Mouse (Mus musculus): ENCODE measurements around the gene Sdccag8. TPM values are rescaled to one million over a fixed set of nuclear protein-coding genes. Genes with fewer than 3 reads are reported as not detected.

Gene Sdccag8
- total RNA-seq, 4 experiments from 2014 or later = 9.7 to 20.9 (median 12.7) TPM

- DNase-seq = no peak
Measured at GRCm38 (mm10) chr1:176986990-176987740, 172.7 kb downstream of the Sdccag8 start.

GRCm38 (mm10) chr1:176991473-176991872, 177.0 kb downstream of the Sdccag8 start:
- no peak for DNase-seq

- DNase-seq = no peak
Measured at GRCm38 (mm10) chr1:176992517-176992916, 178.1 kb downstream of the Sdccag8 start.

- no peak for DNase-seq
Measured at GRCm38 (mm10) chr1:176993141-176994010, 178.9 kb downstream of the Sdccag8 start.

GRCm38 (mm10) chr1:176994087-176994486, 179.6 kb downstream of the Sdccag8 start:
- DNase-seq = no peak

GRCm38 (mm10) chr1:176994707-176995418, 180.4 kb downstream of the Sdccag8 start:
- no peak for DNase-seq

- DNase-seq = no peak
Measured at GRCm38 (mm10) chr1:176995419-176995775, 180.9 kb downstream of the Sdccag8 start.

GRCm38 (mm10) chr1:176996166-176996565, 181.7 kb downstream of the Sdccag8 start:
- no peak for DNase-seq

GRCm38 (mm10) chr1:176996630-176997201, 182.3 kb downstream of the Sdccag8 start:
- no peak for DNase-seq

- DNase-seq = no peak
Measured at GRCm38 (mm10) chr1:176997254-176997653, 182.8 kb downstream of the Sdccag8 start.

GRCm38 (mm10) chr1:176997711-176998689, 183.5 kb downstream of the Sdccag8 start:
- DNase-seq = no peak

GRCm38 (mm10) chr1:176999011-176999410, 184.6 kb downstream of the Sdccag8 start:
- DNase-seq = no peak

- no peak for DNase-seq
Measured at GRCm38 (mm10) chr1:177002951-177003350, 188.5 kb downstream of the Sdccag8 start.

GRCm38 (mm10) chr1:177004041-177004741, 189.7 kb downstream of the Sdccag8 start:
- DNase-seq = no peak

- DNase-seq = no peak
Measured at GRCm38 (mm10) chr1:177007405-177007804, 192.9 kb downstream of the Sdccag8 start.

- DNase-seq = no peak
Measured at GRCm38 (mm10) chr1:177008777-177009176, 194.3 kb downstream of the Sdccag8 start.

- no peak for DNase-seq
Measured at GRCm38 (mm10) chr1:177010041-177010440, 195.6 kb downstream of the Sdccag8 start.

GRCm38 (mm10) chr1:177010607-177011302, 196.3 kb downstream of the Sdccag8 start:
- no peak for DNase-seq

GRCm38 (mm10) chr1:177011688-177012087, 197.2 kb downstream of the Sdccag8 start:
- no peak for DNase-seq

GRCm38 (mm10) chr1:177012774-177013173, 198.3 kb downstream of the Sdccag8 start:
- DNase-seq = no peak
